ENCODE assay signal across 9 mouse cellular contexts in genomic region chrX:167205813-167206520, GRCm38 (mm10). TPM values are rescaled to one million over a fixed set of nuclear protein-coding genes. Genes with fewer than 3 reads are reported as not detected.
A peak's percentile ranks its signal among the peaks of the same experiment; 100 is the strongest.
DNase-seq lines count a peak whose midpoint lies in the region; ATAC-seq and TF ChIP-seq lines count a peak whose summit lies in the region.
"Had no signal": no experiment of that assay in that cellular context is flagged by ENCODE, and none has a peak within 500 bp of the region (broad histone marks: within the 10 kb centered on the region; RNA-seq: fewer than 3 reads in every experiment).

No protein-coding gene starts in this region.

- H3K36me3 ChIP-seq in embryonic facial prominence, embryonic 11.5 days (replicated peaks; ENCODE audit: control insufficient read depth, insufficient read depth, low read depth, low read length): no peaks in the 10 kb centered on the region
- peaks cover 7% of the 10 kb centered on the region for H3K36me3 ChIP-seq in embryonic facial prominence, embryonic 10.5 days (replicated peaks)
- peaks cover 13% of the 10 kb centered on the region for H3K36me3 ChIP-seq in thymus, adult 2 months (ENCODE audit: control insufficient read depth, insufficient read depth, low read length)
- H3K36me3 ChIP-seq in neural tube, embryonic 14.5 days (ENCODE audit: control insufficient read depth, insufficient read depth, low read length): peaks cover 7% of the 10 kb centered on the region; the same call in 1 of the 2 replicates

- no peak for TF ChIP-seq POLR2A in thymus, adult 2 months (IDR thresholded peaks at IDR 0.05; ENCODE audit: control insufficient read depth, extremely low read depth, insufficient read depth, low read length, poor library complexity)

- no peak for DNase-seq in embryonic facial prominence, embryonic 11.5 days (ENCODE audit: low spot score)
- no peak for DNase-seq in embryonic facial prominence, embryonic 10.5 days (ENCODE audit: low spot score)
- DNase-seq in thymus, adult 2 months: no peak
- DNase-seq in thymus, postnatal 4 days: no peak
- DNase-seq in gastrocnemius, postnatal 25 days: no peak
- DNase-seq in B cell, adult 2 months: no peak

- H3K27me3 ChIP-seq in embryonic facial prominence, embryonic 11.5 days (ENCODE audit: control insufficient read depth, insufficient read depth, low read length): peaks cover 3% of the 10 kb centered on the region; the same call in 1 of the 2 replicates
- peaks cover 99% of the 10 kb centered on the region for H3K27me3 ChIP-seq in embryonic facial prominence, embryonic 10.5 days (replicated peaks; ENCODE audit: low read depth, poor library complexity, severe bottlenecking)
- no peaks in the 10 kb centered on the region for H3K27me3 ChIP-seq in thymus, adult 2 months (ENCODE audit: control insufficient read depth, insufficient read depth, low read length)
- peaks cover 5% of the 10 kb centered on the region; the same call in 1 of the 2 replicates for H3K27me3 ChIP-seq in neural tube, embryonic 14.5 days (ENCODE audit: control insufficient read depth, insufficient read depth, low read length)

- TF ChIP-seq CTCF in thymus, adult 2 months (IDR thresholded peaks at IDR 0.05; ENCODE audit: borderline replicate concordance, control insufficient read depth, extremely low read depth, insufficient read depth, low read length, poor library complexity): no peak

- H3K9me3 ChIP-seq in embryonic facial prominence, embryonic 11.5 days (replicated peaks; ENCODE audit: control insufficient read depth, low read length): no peaks in the 10 kb centered on the region
- H3K9me3 ChIP-seq in embryonic facial prominence, embryonic 10.5 days: no peaks in the 10 kb centered on the region
- H3K9me3 ChIP-seq in neural tube, embryonic 14.5 days (ENCODE audit: control insufficient read depth, low read length): no peaks in the 10 kb centered on the region

- H3K27ac ChIP-seq in embryonic facial prominence, embryonic 11.5 days (replicated peaks; ENCODE audit: low read depth, low read length): no peak overlapping the region
- no peak overlapping the region for H3K27ac ChIP-seq in embryonic facial prominence, embryonic 10.5 days (replicated peaks)
- 0 out of 2 replicates have a peak overlapping the region, but pooled peaks have one; percentile 47 for H3K27ac ChIP-seq in thymus, adult 2 months (ENCODE audit: control insufficient read depth, insufficient read depth, low read length)
- H3K27ac ChIP-seq in neural tube, embryonic 14.5 days (ENCODE audit: low read depth, low read length): no peak overlapping the region

- 0 out of 2 replicates have a peak, but pooled peaks have one; percentile 29 for ATAC-seq in embryonic facial prominence, embryonic 11.5 days (replicated peaks; ENCODE audit: insufficient number of reproducible peaks, low FRiP score, low TSS enrichment, low read depth)
- peak; percentile 26 for ATAC-seq in inflammation-experienced regulatory T-cells, adult 6 months
- ATAC-seq in neural tube, embryonic 14.5 days (ENCODE audit: low read depth): no peak

- H3K4me2 ChIP-seq in embryonic facial prominence, embryonic 11.5 days (ENCODE audit: low read depth, low read length): no peak overlapping the region
- peak overlapping the region; percentile 63; the same call in 1 of the 2 replicates for H3K4me2 ChIP-seq in neural tube, embryonic 14.5 days (ENCODE audit: low read depth, low read length)

- no peak overlapping the region for H3K9ac ChIP-seq in embryonic facial prominence, embryonic 11.5 days (replicated peaks; ENCODE audit: low read length)
- no peak overlapping the region for H3K9ac ChIP-seq in neural tube, embryonic 14.5 days (replicated peaks; ENCODE audit: low read depth, low read length)

- 76% methylated on average over 8 of the region's 8 CpGs for WGBS in embryonic facial prominence, embryonic 11.5 days
- WGBS in embryonic facial prominence, embryonic 10.5 days: 71% methylated on average over 8 of the region's 8 CpGs
- WGBS in thymus, adult 2 months: 16% methylated on average over 8 of the region's 8 CpGs
- 53% methylated on average over 8 of the region's 8 CpGs for WGBS in neural tube, embryonic 14.5 days

- no peaks in the 10 kb centered on the region for H3K4me1 ChIP-seq in embryonic facial prominence, embryonic 11.5 days (ENCODE audit: control insufficient read depth, insufficient read depth, low read length)
- 0 out of 2 replicates have a peak, but pooled peaks cover 4% of the 10 kb centered on the region for H3K4me1 ChIP-seq in embryonic facial prominence, embryonic 10.5 days
- H3K4me1 ChIP-seq in thymus, adult 2 months (replicated peaks; ENCODE audit: control insufficient read depth, insufficient read depth, low read length): peaks cover 10% of the 10 kb centered on the region
- no peaks in the 10 kb centered on the region for H3K4me1 ChIP-seq in neural tube, embryonic 14.5 days (ENCODE audit: control insufficient read depth, insufficient read depth, low read length)

- H3K4me3 ChIP-seq in embryonic facial prominence, embryonic 11.5 days (ENCODE audit: low read depth, low read length): no peak overlapping the region
- no peak overlapping the region; the same call in 1 of the 2 replicates for H3K4me3 ChIP-seq in embryonic facial prominence, embryonic 10.5 days
- H3K4me3 ChIP-seq in thymus, adult 2 months (ENCODE audit: control insufficient read depth, insufficient read depth, low read length): no peak overlapping the region
- no peak overlapping the region; the same call in 1 of the 2 replicates for H3K4me3 ChIP-seq in neural tube, embryonic 14.5 days (ENCODE audit: low read depth, low read length)

RNA-seq across cellular contexts. Expression of gene Tmsb4x, which starts 3.1 kb away (rescaled TPM):
- 3,139 and 3,175 TPM in 2 replicates for polyA plus RNA-seq in embryonic facial prominence, embryonic 11.5 days (2014; fragmentation: Nextera tagmentation; extraction: Ambion mirVana)
- 2,138 and 2,201 TPM in 2 replicates for polyA plus RNA-seq in embryonic facial prominence, embryonic 10.5 days (2016; fragmentation: Nextera tagmentation; extraction: Ambion mirVana)
- 442 and 583 TPM in 2 replicates for polyA plus RNA-seq in thymus, adult 2 months (2012; rRNA removed)
- polyA plus RNA-seq in inflammation-experienced regulatory T-cells, adult 6 months (2017; shearing (Covaris generic)): over 10,000 TPM; 12,659 to 15,684 (median 12,791) TPM
- 4,521 and 4,960 TPM in 2 replicates for polyA plus RNA-seq in neural tube, embryonic 14.5 days (2014; fragmentation: Nextera tagmentation; extraction: Ambion mirVana)
- 100 to 1,000 TPM; 179 to 280 TPM for total RNA-seq in gastrocnemius, postnatal 25 days (2021)

RNA-seq across cellular contexts. Expression of gene Tlr8, which starts 58.2 kb away (rescaled TPM):
- 0.07 TPM in 1 of 2 replicates, not detected in the other for polyA plus RNA-seq in embryonic facial prominence, embryonic 11.5 days (2014; fragmentation: Nextera tagmentation; extraction: Ambion mirVana)
- 0.05 TPM in 1 of 2 replicates, not detected in the other for polyA plus RNA-seq in embryonic facial prominence, embryonic 10.5 days (2016; fragmentation: Nextera tagmentation; extraction: Ambion mirVana)
- 1.1 and 1.6 TPM in 2 replicates for polyA plus RNA-seq in thymus, adult 2 months (2012; rRNA removed)
- under 1 TPM in 1 of 3 experiments, not detected in 2; 0.11 TPM for polyA plus RNA-seq in inflammation-experienced regulatory T-cells, adult 6 months (2017; shearing (Covaris generic))
- 0.10 TPM in 1 of 2 replicates, not detected in the other for polyA plus RNA-seq in neural tube, embryonic 14.5 days (2014; fragmentation: Nextera tagmentation; extraction: Ambion mirVana)
- total RNA-seq in gastrocnemius, postnatal 25 days (2021): under 1 TPM; 0.23 to 0.46 TPM
- polyA plus RNA-seq: C2C12 had no signal
